Mouse (Mus musculus): Measurements from ENCODE around the gene Dsn1.

The Dsn1 gene

DNA sequence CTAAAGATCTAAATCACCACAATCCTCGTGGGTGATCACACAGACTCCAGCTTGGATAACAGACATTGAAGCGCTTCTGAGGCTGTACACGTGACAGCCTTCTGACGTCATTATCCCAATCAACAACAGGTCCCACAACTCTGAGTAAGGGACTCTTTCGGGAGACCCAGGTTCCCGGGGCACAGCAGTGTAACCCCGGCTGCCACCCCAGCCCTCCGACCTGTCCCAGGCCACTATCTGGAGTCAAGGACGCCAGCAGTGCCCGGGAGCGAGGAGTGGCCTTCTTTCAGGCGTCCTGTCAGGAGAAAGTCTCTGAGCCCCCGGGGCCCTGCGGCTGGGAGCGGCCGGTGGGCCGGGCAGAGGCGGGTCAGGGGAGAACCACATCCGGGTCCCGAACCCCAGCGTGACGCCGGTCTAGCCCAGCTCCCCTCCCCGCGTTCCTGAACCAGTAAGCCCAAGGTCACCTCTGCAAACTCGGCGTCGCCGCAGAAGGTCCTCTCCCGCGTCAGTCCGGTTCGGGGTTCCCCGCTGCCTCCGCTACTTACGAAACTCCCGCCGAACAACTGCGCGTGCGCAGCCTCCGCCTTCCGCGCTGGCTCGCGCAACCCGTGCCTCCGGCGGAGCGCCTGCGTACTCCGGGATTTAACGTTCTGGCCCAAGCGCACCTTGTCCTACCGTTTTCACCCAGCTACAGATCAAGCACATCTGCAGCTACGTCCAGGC lies at the start of gene Dsn1:
Gene Dsn1, minus strand, starts transcription at position 644 of the 723 bp plus-strand sequence.
- DNase-seq (ENCODE audit: low spot score), result peak; percentile 57

DNA sequence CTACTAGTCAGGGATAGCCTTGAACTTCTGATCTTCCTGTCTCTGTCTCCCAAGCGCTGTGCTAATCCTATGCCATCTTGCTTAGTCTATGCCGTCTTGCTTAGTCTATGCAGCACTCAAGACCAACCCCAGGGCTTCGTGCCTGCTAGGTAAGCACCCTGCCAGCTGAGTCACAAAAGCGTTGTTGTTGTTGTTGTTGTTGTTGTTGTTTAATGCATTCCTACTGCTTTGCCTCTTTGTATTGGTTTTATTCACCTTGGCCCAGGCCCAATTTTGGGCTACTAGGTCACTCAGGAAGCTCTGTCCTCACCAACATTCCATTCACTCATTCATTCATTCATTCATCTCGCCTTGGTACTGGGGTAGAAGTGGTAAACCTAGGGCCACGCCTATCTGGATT lies 48.8 kb upstream of the Dsn1 start:
- no peak for DNase-seq (ENCODE audit: low spot score)

DNA sequence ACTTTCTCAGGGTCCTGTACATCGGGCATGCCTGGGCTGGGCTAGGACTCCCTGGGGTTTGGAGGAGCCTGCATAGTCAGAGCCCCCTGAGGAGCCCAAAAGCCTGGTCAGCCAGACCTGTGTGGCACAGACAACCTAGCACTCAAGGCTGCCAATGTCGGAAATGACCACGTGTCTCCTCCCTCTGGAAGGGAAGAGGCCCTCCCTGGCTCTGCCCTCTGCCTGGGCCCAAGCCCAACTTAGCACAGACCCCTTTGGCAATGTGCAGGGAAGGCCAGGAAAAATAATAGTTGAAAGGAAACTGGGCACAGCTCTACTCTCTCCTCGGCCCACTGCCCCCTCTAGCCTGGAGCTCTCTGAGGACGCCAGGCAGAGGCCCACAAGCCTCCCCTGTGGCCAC lies 47.9 kb upstream of the Dsn1 start:
- DNase-seq (ENCODE audit: low spot score), result no peak

DNA sequence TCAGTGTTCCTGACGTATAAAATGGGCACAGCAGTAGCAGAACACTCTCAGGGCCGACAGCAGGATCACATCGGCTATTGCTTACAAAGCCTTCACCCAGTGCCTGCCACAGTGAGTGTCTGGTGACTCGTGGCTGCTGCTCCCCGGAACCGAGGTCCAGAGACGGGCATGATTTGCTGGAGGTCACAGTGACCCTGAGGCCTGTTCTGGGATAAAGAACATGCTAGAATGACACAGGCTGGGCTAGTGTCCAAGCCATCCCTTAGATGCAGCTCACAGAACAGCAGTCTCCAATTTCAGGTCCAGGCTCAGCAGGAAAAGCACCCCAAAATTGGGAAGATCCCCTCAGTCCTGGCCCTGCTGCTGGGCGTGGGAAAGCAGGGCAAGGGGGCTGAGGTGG lies 47.3 kb upstream of the Dsn1 start:
- DNase-seq (ENCODE audit: low spot score), result no peak

DNA sequence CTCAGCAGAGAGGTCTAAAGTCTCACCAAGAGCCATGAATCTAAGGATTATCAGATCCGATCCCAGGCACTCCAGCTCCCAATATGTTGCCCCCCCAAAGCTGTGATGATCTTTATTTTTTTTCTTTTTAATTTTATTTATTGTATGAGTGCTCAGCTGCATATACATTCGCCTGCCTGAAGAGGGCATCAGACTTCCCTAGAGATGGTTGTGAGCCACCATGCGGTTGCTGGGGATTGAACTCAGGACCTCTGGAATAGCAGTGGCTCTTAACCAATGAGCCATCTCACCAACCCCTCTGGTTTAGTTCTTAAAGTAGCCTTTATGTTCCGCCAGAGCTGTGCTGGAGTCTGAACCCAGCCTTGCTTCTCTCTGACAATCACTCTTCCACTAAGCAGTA lies 46.8 kb upstream of the Dsn1 start:
- DNase-seq (ENCODE audit: low spot score), result no peak

DNA sequence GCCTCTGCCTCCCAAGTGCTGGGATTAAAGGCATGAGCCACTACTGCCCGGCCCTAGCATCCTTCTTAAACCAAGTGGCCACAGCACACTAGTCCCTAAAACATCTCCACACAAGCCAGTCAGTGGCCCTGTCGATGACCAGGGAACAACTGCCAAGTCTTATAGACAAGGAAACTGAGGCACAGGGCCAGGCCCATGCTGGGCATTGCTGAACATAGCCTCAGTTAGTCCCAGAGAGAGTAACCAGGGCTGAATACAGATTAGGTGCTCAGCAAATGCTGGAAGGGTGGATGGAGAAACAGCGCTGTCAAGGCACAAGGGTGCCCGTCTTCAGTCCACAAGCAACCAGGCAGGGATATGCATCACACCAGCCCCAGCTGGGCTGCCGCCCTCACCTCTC lies 46.2 kb upstream of the Dsn1 start:
- no peak for DNase-seq (ENCODE audit: low spot score)

DNA sequence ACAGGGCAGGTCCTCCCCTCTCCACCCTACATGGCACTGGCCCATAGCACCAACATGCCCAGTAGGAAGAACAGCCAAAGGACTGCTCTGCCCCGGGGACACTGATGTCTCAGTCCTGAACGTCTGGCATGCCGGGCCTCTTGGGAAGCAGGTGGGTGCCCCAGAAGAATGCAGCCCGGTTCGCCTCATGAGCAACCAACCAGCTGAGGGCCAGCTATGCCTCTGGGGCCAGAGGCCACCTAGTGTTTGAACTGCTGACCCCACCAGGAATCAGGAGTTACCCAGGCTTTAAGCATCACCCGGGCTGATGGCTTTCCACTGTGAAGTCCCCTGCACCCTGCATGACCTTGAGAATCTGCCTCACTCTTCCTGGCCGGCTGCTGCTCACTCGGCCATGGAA lies 45.5 kb upstream of the Dsn1 start:
- no peak for DNase-seq (ENCODE audit: low spot score)

DNA sequence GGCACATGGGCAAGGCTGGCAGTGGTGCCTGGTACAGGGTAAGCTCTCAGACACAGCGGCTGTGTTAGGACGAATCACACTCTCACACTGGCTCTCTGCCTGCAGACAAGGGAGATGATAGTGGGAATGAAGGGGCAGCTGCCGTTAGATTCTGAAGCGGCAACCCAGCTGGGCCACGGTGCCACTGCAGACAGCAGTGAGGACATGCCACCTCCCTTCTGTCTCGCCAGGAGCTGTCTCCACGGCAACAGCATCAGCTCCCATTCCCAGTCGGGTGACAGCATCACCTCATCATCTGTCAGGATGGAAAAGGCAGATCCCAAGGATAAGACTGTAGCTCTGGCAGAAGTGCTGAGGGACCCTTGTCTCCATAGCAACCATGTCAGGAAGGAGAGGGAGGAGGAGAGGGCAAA lies 42.9 kb upstream of the Dsn1 start:
- no peak for DNase-seq (ENCODE audit: low spot score)

DNA sequence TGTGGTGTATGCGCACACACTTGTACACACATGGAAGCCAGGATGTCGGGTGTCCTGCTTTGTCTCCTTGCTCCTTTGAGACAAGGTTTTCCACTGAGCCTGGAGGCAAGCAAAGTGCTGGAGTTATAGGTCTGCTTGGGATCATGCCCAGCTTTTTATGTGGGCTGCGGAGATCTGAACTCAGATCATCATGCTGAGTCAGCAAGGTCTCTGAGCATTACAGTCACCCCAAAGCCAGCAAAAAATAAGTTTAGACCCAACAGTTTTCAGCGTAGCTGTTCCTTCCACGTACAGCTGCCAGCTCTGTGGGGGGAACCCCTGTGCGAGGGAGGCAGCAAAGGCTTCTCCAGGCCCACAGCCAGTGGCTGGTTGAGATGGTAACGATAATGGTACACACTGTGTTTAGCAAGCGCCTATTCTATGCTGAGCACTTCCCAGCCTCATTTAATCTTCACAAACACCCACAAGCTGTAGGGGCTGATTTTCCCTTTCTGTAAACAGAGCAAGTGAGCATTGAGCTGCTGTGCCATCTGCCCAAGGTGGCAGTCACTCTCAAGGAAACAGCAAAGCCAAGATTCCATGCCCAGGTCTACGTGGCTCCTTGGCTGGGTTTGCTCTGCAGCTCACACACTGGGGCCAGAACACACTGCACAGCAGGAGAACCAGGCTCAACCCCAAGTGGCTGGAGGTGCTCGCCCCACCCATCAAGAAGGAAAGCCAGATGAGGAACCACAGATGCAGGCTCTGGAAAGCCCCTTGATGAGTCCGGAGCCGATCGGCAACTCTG lies 41.6 kb upstream of the Dsn1 start:
- no peak for DNase-seq (ENCODE audit: low spot score)

DNA sequence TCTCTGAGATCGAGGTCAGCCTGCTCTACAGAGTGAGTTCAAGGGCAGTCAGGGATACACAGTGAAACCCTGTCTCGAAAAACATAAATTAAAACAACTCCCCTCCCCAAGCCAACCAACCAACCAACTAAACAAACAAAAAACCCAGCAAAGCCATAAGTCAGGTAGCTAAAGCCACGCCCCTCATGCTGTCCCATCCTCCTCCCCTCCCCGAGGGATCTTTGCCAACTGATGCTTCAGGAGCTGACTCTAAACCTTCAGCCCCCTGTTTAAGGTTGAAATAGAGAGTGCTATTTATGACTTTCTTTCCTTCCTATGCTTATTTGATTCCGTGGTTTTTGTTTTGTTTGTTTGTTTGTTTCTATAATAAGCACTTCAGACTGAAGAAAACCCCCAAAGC lies 40.0 kb upstream of the Dsn1 start:
- DNase-seq (ENCODE audit: low spot score), result no peak

DNA sequence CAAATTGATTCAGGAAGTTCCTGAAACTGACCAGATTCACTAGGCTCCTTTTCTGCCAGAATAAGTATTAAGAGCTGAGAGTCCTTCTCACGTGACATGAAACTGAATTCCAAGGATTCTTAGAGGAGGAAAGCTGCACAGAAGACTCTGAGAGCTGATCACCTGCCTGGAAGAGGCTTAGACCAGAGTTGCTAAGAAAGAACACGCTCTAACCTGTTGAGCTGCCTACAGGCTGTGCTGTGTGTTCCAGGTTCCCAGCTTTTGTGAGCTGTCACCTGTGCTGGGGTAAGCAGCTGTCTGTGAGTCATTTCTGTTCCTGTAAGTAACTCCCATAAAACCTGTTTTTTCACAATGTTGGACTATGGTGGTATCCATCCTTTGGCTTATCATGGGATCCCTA lies 39.0 kb upstream of the Dsn1 start:
- DNase-seq (ENCODE audit: low spot score), result no peak

DNA sequence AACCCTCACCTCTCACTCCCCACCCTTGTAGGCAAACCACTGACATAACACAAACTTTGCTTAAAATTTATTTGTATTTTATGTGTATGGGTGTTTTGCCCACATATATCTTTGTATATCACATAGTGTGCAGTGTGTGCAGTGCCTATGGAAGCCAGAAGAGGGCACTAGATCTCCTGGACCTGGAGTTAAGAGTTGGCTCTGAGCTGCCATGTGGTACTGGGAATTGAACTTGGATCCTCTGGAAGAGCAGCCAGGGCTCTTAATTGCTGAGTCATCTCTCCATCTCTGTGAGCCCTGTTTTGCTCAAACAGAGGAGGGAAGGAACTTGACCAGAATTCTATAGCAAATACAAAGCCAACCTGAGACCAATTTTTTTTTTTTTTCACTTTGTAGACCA lies 37.0 kb upstream of the Dsn1 start:
- no peak for DNase-seq (ENCODE audit: low spot score)

DNA sequence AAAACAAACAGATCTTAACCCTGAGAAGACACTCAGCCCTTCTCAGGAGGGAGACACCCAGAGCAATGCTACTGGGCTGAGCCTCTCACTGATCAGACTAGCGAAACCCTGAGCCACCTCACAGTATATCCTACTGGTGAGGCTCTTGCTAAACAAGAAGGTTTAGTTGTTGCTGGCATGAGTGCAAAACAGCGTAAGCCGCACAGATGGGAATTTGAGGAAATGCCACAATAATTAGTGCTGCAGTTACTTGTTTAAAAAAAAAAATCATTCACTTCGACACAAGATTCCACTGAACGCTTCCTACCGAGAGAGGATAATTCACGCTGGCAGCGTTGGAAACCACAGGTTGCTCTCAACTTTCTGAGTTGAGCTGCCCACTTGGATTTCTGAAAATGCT lies 36.6 kb upstream of the Dsn1 start:
- DNase-seq (ENCODE audit: low spot score), result no peak

DNA sequence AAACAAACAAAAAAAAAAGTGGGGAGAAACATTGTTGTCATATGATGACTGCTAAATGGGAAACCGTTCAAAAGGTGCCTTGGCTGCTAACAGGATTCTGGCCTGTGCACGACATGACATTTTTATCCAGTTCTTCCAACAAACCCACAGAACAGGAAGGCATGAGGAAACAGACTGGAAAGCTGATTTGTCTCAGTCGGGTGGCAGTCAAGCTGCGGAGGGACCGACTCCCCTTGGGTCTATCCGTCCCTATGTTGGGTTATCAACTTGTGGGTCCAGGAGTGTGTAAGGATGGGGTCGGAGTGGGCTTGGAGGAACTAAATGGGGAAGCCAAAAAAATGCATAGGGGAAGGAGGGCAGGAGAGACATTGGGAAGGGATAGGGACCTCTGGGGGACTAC lies 34.5 kb upstream of the Dsn1 start:
- DNase-seq (ENCODE audit: low spot score), result no peak

DNA sequence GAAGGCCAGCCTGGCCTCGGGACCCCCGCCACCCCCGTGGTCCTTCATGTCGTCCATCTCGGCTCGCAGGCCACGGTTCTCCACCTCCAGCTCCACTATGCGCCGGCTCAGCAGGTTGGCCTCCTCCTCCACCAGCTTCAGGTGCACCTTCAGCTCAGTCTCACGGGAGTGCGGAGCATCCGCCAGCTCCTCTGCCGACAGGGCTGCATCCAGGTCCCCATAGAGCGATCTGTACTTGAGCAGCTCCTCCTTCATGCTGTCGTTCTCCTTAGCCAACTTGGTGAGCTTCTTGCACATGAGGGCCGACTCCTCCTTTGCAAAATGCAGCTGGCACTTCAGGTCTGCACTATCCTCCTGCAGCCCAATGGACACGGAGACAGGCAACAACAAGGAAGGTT lies 33.7 kb upstream of the Dsn1 start:
- DNase-seq (ENCODE audit: low spot score), result no peak

DNA sequence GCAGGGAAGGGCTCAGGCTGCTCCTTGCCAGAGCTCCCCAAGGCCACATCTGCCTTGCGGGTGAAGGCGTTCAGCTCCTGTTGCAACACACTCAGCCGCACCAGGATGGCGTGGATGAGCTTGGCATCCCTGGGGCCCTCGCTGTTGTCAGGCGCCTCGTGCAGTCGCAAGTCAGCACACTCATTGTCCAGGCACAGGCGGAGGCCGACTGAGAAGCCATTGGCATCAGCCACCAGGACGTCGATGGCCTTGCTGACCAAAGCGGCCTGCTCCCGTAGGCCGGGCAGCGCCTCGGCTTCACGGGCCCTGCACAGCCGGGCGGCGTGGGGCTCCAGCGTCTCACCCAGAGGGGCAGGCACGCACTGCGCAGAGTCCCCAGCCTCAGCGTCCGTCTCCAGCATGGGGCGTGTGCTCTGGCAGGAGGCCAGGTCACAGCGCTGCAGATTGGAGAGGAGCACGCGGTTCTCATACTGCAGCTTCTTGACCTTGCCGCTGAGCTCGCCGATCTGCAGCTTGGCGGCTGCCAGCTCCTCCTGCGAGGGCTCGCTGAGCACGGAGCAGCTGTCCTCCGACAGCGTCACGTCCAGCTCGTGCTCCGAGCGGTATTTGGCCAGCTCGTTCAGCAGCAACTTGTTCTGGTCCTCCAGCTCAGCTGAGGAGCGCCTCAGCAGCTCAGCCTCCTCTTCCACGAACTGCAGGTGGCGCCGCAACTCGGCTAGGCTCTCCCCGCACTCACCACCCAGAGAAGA lies 33.1 kb upstream of the Dsn1 start:
- DNase-seq (ENCODE audit: low spot score), result no peak

DNA sequence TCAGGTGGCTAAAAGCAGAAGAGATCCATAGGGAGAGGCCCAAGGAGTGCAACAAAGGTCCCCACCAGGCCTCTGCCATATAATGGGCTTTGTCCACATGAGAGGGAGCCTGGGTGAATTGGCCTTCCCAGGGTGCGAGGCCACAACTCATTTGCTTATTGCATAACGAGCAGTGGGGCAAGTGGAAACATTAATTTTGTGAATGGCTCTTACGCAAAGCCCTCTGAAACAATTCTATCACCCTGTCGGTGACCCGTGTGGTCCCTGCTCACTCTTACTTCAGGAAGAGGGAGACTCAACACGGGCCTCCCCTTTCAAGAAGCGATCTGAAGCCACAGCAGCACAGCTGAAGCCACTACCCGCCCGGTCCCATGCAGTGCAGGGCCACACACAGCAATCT lies 30.3 kb upstream of the Dsn1 start:
- DNase-seq (ENCODE audit: low spot score), result no peak

DNA sequence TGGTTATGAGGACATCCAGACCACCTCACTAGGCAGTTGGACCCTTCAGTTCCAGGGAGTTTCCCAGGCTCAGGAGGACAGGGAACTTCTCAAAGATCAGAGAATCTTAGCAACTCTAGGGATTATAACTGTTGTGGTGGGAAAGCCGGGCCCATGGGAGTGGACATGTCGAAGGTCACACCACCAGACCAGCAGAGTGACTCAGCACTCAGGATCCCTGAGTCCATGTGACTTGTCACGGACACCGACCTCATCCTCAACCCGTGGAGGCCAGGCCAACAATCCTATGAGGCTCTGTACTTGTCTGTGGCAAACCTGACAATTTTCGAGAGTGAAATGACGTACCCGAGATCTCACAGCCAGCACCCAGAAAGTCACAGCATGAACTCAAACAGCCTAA lies 29.4 kb upstream of the Dsn1 start:
- DNase-seq (ENCODE audit: low spot score), result no peak

DNA sequence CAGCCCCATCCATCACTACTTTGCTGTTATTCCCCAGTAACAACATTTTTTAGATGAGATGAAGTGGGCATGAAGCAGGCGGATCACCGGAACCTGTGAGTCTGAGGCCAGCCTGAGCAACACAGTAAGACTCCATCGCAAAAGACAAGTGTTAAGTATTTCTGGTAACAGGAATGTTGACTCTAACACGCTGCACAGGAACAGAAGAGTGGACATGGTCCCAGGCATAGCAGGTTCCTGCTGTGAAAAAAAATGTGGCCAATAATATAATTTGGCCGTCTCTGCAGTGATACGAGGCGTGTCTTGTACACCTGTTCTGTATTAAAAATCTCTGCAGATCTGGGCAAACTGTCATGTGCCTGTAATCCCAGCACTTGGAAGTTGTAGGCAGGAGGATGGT lies 28.4 kb upstream of the Dsn1 start:
- no peak for DNase-seq (ENCODE audit: low spot score)

DNA sequence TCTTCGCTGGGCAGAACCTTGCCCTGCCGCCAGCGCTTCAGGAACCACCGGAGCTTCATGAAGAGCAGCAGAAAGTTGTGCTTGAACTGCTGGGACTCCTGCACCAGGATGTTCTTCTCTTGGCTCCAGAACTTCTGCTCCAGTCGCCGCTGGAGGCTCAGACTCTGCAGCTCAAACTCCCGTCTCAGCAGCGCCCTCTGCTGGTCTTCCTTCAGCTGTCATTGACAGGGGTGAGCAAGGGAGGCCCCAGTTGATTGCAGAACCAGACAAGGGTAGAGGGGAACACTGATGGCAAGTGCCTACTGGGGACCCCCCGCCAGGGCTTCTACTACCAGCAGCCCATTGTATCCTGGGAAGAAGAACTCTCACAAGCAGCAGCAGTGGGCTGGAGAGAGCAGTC lies 23.9 kb upstream of the Dsn1 start:
- DNase-seq (ENCODE audit: low spot score), result no peak

DNA sequence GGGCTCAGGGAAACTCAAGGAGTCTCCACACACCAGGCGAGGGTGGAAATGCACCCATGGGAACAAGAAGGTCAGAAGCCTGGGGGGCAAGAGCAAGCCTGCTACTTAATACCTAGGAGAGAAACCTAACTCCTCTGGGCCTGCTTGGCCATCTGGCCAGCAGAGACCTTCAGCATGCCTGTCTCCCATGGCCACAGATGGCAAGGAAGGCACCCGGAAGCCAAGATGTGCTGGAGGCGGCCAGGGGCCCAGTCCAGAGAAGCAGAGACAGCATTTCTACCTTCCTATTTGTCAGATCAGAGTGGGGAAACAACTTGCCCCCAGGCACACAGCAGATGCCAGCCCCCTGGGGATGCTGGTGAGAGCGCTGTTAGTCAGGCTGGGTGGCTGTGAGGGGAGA lies 21.3 kb upstream of the Dsn1 start:
- DNase-seq (ENCODE audit: low spot score), result no peak

DNA sequence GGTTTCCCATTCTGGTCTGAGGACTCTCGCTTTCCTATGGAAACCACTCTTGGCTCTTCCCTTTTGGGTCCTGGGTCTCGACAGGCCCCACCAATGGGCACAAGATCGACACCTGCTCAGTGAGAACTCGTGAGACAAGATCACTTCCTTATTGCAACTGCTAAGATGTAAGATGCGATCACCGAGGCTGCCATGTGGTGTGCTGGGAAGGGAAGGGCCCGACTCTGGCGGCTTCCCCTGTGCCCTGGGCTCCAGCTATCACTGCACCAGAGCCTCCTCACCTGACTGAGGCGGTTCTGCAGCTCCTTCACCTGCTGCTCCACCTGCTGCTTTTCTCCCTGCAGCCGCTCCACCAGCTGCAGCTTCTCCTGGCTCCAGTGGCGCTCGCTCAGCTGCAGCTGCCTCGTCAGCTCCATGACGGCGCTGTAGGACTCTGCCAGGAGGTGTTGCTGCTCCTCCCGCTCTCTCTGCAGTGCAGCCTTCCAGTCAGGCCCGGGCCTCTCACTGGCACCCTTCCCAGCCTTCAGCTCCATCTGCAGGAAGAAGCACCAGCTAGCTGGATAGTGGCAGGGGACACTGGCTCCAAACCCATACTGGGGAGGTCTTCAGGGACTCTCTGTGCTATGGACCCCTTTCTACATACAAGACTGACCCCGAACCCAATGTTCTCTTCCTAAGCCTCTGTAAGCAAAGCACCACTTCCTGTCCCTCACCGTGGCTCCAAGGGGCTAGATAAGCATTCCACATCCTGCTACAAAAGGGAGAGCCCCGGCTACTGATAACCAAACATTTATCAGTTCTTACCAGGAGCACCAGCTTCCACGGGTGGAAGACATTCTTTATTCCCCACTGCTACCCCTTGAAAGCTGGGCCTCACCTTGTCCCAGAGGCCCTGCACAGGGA lies 20.4 kb upstream of the Dsn1 start:
- no peak for DNase-seq (ENCODE audit: low spot score)
